Mouse (Mus musculus): ENCODE results near the gene Ptpn18.

The Ptpn18 gene

DNA sequence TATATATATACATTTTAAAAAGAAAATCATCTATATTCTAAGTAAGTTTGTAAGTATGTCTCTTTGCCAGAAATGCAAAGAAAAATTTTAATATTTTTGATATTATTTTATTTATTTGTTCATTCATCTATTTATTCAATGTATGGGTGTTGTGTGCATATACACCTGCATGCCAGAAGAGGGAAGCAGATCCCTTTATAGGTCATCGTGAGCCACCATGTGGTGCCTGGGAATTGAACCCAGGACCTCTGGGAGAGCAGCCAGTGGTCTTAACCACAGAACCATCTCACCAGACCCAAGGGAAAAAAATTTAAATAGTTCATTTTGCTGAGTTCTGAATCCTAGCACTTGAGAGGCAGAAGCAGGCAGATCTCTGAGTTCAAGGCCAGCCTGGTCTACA is 58.7 kb downstream of the Ptpn18 start:
- peak in 1 of 2 experiments; percentile 51 for DNase-seq

DNA sequence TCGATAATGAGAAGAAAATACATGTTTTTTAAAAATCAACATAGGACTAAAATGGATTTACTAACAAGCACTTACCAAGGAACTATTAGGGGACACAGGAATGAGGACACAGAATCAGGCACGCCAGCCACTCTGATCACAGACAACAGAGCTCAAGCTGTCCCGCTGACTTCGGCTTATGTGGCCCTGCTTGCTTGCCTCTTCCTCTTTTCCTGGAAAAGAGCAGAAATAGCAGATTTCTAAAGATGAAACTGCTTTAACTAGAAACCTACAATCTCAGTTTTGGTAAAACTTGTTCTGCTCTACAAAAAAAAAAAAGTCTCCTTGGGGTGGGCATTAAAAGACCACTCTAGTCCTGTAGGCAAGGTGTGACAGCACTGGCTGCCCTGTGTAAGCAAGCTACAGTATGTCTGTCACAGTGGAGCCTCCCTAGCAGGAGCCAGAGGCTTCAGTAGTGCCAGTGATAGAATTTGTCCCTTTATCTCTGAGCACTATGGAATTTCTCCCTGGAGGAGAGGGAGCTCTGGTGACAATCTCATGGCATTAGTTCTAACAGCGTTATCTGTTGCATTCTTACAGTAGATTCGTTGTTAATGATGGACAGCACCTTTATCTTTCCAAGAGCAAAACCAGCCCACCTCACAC is 62.8 kb downstream of the Ptpn18 start:
- peak; percentile 50 to 71 for DNase-seq

DNA sequence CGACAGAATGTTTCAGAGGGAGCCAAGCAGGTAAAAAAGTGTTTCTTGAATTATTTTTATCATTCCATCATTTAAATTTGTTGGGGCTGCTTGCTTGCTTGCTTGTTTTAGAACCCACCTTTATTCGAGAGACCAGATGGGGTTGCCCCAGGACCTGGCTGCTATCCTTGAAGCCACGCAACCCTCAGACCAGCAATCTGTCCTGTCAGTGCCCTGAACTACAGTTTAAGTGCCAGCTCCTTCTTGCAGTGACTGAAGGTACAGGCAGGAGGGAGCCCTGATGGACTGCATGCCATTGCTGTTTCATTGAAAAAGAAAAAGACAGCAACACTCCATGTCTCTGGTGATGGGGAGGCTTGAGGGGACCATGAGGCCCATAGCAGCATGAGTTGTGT is 63.3 kb downstream of the Ptpn18 start:
- DNase-seq = peak; percentile 88 to 94

DNA sequence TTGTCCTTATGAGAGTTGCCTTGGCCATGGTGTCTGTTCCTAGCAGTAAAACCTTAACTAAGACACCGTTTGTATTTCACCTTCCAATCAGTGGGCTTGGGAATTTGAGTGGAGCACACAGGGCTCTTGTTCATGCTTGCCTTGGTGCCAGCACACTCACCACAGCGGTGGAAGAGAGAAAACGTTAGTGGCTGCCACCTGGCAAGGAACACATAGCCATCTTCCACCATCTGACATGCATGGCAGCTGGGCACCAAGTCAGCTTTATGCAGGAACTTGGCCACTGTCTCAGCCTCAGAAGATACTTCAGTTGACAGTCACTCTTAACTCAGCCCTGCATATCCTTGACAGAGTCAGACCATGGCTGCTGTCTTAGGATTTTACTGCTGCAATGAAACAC is 64.1 kb downstream of the Ptpn18 start:
- peak; percentile 79 to 82 for DNase-seq

Data from cerebellum, postnatal 14 days (tissue).